Mouse (Mus musculus): ENCODE measurements around the gene Slc5a6.
A peak's percentile ranks its signal among the peaks of the same experiment; 100 is the strongest.
"Not testable (repeated sequence)": the region's sequence is repeated elsewhere in the genome, so short reads cannot be mapped to it uniquely, and the experiment has no call there.

The Slc5a6 gene

GRCm38 (mm10) chr5:31069810-31070209 lies 21.1 kb upstream of the Slc5a6 start:
- DNase-seq (ENCODE audit: low spot score): no peak

GRCm38 (mm10) chr5:31055216-31056140 lies 6.8 kb upstream of the Slc5a6 start:
- DNase-seq (ENCODE audit: low spot score): no peak

- peak; percentile 92 for DNase-seq (ENCODE audit: low spot score)
Observed at GRCm38 (mm10) chr5:31054261-31055215, 5.8 kb upstream of the Slc5a6 start, which contains the start of gene Cad. TSS of gene Cad (plus strand) at chr5:31054780.

- not testable (repeated sequence) for DNase-seq (ENCODE audit: low spot score)
Observed at GRCm38 (mm10) chr5:31053728-31054127, 5.0 kb upstream of the Slc5a6 start.

GRCm38 (mm10) chr5:31050427-31050826 lies 1.7 kb upstream of the Slc5a6 start:
- DNase-seq (ENCODE audit: low spot score): no peak

GRCm38 (mm10) chr5:31047848-31048762 lies 619 bp downstream of the Slc5a6 start, which contains the start of gene Atraid:
TSS of gene Atraid (plus strand) at chr5:31048312.
- peak; percentile 99 for DNase-seq (ENCODE audit: low spot score)

- no peak for DNase-seq (ENCODE audit: low spot score)
Observed at GRCm38 (mm10) chr5:31047074-31047473, 1.6 kb downstream of the Slc5a6 start.

GRCm38 (mm10) chr5:31046416-31046815 lies 2.3 kb downstream of the Slc5a6 start:
- DNase-seq (ENCODE audit: low spot score): no peak

- no peak for DNase-seq (ENCODE audit: low spot score)
Observed at GRCm38 (mm10) chr5:31038171-31038845, 10.4 kb downstream of the Slc5a6 start.

- DNase-seq (ENCODE audit: low spot score): not testable (repeated sequence)
Observed at GRCm38 (mm10) chr5:31036556-31036955, 12.2 kb downstream of the Slc5a6 start.

GRCm38 (mm10) chr5:31034669-31035068 lies 14.1 kb downstream of the Slc5a6 start:
- no peak for DNase-seq (ENCODE audit: low spot score)

GRCm38 (mm10) chr5:31031508-31031907 lies 17.2 kb downstream of the Slc5a6 start:
- no peak for DNase-seq (ENCODE audit: low spot score)

- no peak for DNase-seq (ENCODE audit: low spot score)
Observed at GRCm38 (mm10) chr5:31030926-31031325, 17.8 kb downstream of the Slc5a6 start.

GRCm38 (mm10) chr5:31024641-31025040 lies 24.1 kb downstream of the Slc5a6 start:
- DNase-seq (ENCODE audit: low spot score): no peak

- DNase-seq (ENCODE audit: low spot score): no peak
Observed at GRCm38 (mm10) chr5:31023254-31023653, 25.5 kb downstream of the Slc5a6 start.

- no peak for DNase-seq (ENCODE audit: low spot score)
Observed at GRCm38 (mm10) chr5:31022690-31023089, 26.0 kb downstream of the Slc5a6 start.

- not testable (repeated sequence) for DNase-seq (ENCODE audit: low spot score)
Observed at GRCm38 (mm10) chr5:31021790-31022189, 26.9 kb downstream of the Slc5a6 start.

GRCm38 (mm10) chr5:31015913-31016312 lies 32.8 kb downstream of the Slc5a6 start:
- DNase-seq (ENCODE audit: low spot score): no peak

GRCm38 (mm10) chr5:31012737-31013136 lies 36.0 kb downstream of the Slc5a6 start:
- DNase-seq (ENCODE audit: low spot score): no peak

GRCm38 (mm10) chr5:31004184-31004583 lies 44.5 kb downstream of the Slc5a6 start:
- DNase-seq (ENCODE audit: low spot score): peak; percentile 93

GRCm38 (mm10) chr5:31001560-31001959 lies 47.2 kb downstream of the Slc5a6 start:
- DNase-seq (ENCODE audit: low spot score): no peak
